Comparison of ENCODE assay signal across 10 mouse cellular contexts in the genomic region with DNA sequence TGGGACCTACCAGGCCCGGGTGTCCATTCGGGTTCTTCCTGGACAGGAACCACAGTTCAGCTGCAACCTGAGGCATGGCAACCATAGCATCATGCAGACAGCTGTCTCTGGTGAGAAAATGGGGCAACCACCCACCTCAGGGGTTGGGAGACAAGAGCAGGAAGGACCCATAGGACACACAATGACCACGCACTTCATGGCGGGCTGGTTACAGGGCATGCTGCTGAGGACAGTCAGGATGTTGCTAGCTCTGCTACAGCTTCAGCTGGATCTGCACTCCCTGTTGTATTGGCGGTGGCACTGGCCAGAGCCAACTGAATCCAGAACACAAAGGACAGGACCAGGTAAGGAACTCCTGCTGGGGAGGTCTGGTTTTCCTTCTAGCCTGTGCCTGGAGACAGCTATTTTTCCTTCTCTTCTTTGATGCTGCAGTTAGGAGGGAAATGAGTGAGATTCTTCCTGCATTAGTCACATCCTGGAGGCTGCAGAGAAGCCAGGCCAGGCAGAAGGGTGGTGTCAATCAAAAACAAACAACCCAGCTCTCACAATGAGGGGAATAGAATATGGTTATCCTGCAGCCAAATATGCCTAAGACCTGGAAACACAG. TPM values are rescaled to one million over a fixed set of nuclear protein-coding genes. Genes with fewer than 3 reads are reported as not detected.
DNase-seq lines count a peak whose midpoint lies in the region; ATAC-seq and TF ChIP-seq lines count a peak whose summit lies in the region.
"Had no signal": no experiment of that assay in that cellular context is flagged by ENCODE, and none has a peak within 500 bp of the region (broad histone marks: within the 10 kb centered on the region; RNA-seq: fewer than 3 reads in every experiment).

No protein-coding gene starts in this region.

- H3K27me3 ChIP-seq in kidney, adult 2 months (replicated peaks; ENCODE audit: control insufficient read depth, insufficient read depth, low read length) = no peaks in the 10 kb centered on the region
- H3K27me3 ChIP-seq in neural tube, embryonic 13.5 days = no peaks in the 10 kb centered on the region
- H3K27me3 ChIP-seq in midbrain, embryonic 15.5 days (replicated peaks) = no peaks in the 10 kb centered on the region

- 77% methylated on average over 5 of the region's 5 CpGs for WGBS in kidney, adult 2 months
- 88% methylated on average over 5 of the region's 5 CpGs for WGBS in neural tube, embryonic 13.5 days
- WGBS in midbrain, embryonic 15.5 days = 72% methylated on average over 5 of the region's 5 CpGs

- H3K4me2 ChIP-seq in neural tube, embryonic 13.5 days = no peak overlapping the region
- no peak overlapping the region for H3K4me2 ChIP-seq in midbrain, embryonic 15.5 days

- no peak for TF ChIP-seq POLR2A in kidney, adult 2 months (IDR thresholded peaks at IDR 0.05; ENCODE audit: low read depth, low read length)

- no peaks in the 10 kb centered on the region for H3K36me3 ChIP-seq in kidney, adult 2 months (ENCODE audit: control insufficient read depth, insufficient read depth, low read length)
- H3K36me3 ChIP-seq in neural tube, embryonic 13.5 days = no peaks in the 10 kb centered on the region
- H3K36me3 ChIP-seq in midbrain, embryonic 15.5 days (replicated peaks) = no peaks in the 10 kb centered on the region

- ATAC-seq in neural tube, embryonic 13.5 days (ENCODE audit: low read depth) = no peak
- ATAC-seq in midbrain, embryonic 15.5 days (replicated peaks) = no peak

- no peak overlapping the region for H3K4me3 ChIP-seq in layer of hippocampus, adult 2 months
- no peak overlapping the region for H3K4me3 ChIP-seq in kidney, adult 2 months (ENCODE audit: insufficient read depth, low read depth, low read length)
- no peak overlapping the region for H3K4me3 ChIP-seq in neural tube, embryonic 13.5 days
- no peak overlapping the region for H3K4me3 ChIP-seq in midbrain, embryonic 15.5 days
- H3K4me3 ChIP-seq: megakaryocyte, embryonic 14.5 days had no signal

- intact Hi-C loops in left cerebral cortex, postnatal 4 days (cut with DNase I) = no loop called here

- no peak overlapping the region for H3K9ac ChIP-seq in neural tube, embryonic 13.5 days
- H3K9ac ChIP-seq in midbrain, embryonic 15.5 days = no peak overlapping the region

- H3K27ac ChIP-seq in layer of hippocampus, adult 2 months = peak overlapping the region; percentile 65
- no peak overlapping the region; the same call in 1 of the 2 replicates for H3K27ac ChIP-seq in kidney, adult 2 months (ENCODE audit: insufficient read depth, low read depth, low read length)
- 0 out of 2 replicates have a peak overlapping the region, but pooled peaks have one; percentile 15 for H3K27ac ChIP-seq in neural tube, embryonic 13.5 days (replicated peaks)
- no peak overlapping the region for H3K27ac ChIP-seq in midbrain, embryonic 15.5 days

- H3K9me3 ChIP-seq in neural tube, embryonic 13.5 days = no peaks in the 10 kb centered on the region
- H3K9me3 ChIP-seq in midbrain, embryonic 15.5 days = peaks cover 4% of the 10 kb centered on the region; the same call in 1 of the 2 replicates

- no peaks in the 10 kb centered on the region for H3K4me1 ChIP-seq in kidney, adult 2 months (ENCODE audit: control insufficient read depth, insufficient read depth, low read length)
- no peaks in the 10 kb centered on the region for H3K4me1 ChIP-seq in neural tube, embryonic 13.5 days (replicated peaks)
- H3K4me1 ChIP-seq in midbrain, embryonic 15.5 days = no peaks in the 10 kb centered on the region

- no peak for DNase-seq in layer of hippocampus, adult 2 months (ENCODE audit: low spot score in 2 of 2)
- DNase-seq in layer of hippocampus, adult 9-10 months (ENCODE audit: low spot score) = no peak
- DNase-seq in heart, adult 18-20 months = peak; percentile 50 to 80
- DNase-seq in kidney, adult 2 months = peak; percentile 66
- DNase-seq in left cerebral cortex, postnatal 4 days = no peak
- no peak for DNase-seq in cerebellum, postnatal 4 days (ENCODE audit: low spot score in 2 of 2)

- no peak for TF ChIP-seq CTCF in layer of hippocampus, adult 2 months (conservative IDR thresholded peaks at IDR 0.05)
- no peak for TF ChIP-seq CTCF in kidney, adult 2 months (conservative IDR thresholded peaks at IDR 0.05; ENCODE audit: insufficient read depth, insufficient read length, low read depth, low read length)

RNA-seq across cellular contexts. Expression of a gene that starts 12.7 kb away (rescaled TPM):
- 10 to 100 TPM; 15.1 to 15.2 TPM for total RNA-seq in layer of hippocampus, adult 2 months (2021)
- 1 to 10 TPM; 1.6 to 5.5 TPM for total RNA-seq in heart, adult 18-20 months (2021)
- polyA plus RNA-seq in kidney, adult 2 months (2012; rRNA removed) = 2.3 and 5.9 TPM in 2 replicates
- 12.6 and 12.8 TPM in 2 replicates for polyA plus RNA-seq in neural tube, embryonic 13.5 days (2015; fragmentation: Nextera tagmentation; extraction: Ambion mirVana)
- total RNA-seq in left cerebral cortex, postnatal 4 days (2021) = 10 to 100 TPM; 16.1 to 16.8 TPM
- polyA plus RNA-seq in midbrain, embryonic 15.5 days (2015; fragmentation: Nextera tagmentation; extraction: Ambion mirVana) = 27.0 and 27.3 TPM in 2 replicates
- total RNA-seq: MEL had no signal

RNA-seq across cellular contexts. Expression of a gene that starts 18.6 kb away (rescaled TPM):
- total RNA-seq in layer of hippocampus, adult 2 months (2021) = 1 to 10 TPM; 2.3 to 2.6 TPM
- total RNA-seq in heart, adult 18-20 months (2021) = 1 to 10 TPM; 6.1 to 7.2 TPM
- 4.8 and 5.6 TPM in 2 replicates for polyA plus RNA-seq in kidney, adult 2 months (2012; rRNA removed)
- polyA plus RNA-seq in neural tube, embryonic 13.5 days (2015; fragmentation: Nextera tagmentation; extraction: Ambion mirVana) = 0.17 and 0.59 TPM in 2 replicates
- 1 to 10 TPM in 1 of 2 experiments, under 1 TPM in 1; 0.90 to 1.5 TPM for total RNA-seq in left cerebral cortex, postnatal 4 days (2021)
- polyA plus RNA-seq in midbrain, embryonic 15.5 days (2015; fragmentation: Nextera tagmentation; extraction: Ambion mirVana) = 0.73 and 0.85 TPM in 2 replicates

RNA-seq across cellular contexts. Expression of a gene that starts 37.0 kb away (rescaled TPM):
- not detected for total RNA-seq in layer of hippocampus, adult 2 months (2021)
- not detected for total RNA-seq in heart, adult 18-20 months (2021)
- 0.03 and 0.04 TPM in 2 replicates for polyA plus RNA-seq in kidney, adult 2 months (2012; rRNA removed)
- not detected in 2 replicates for polyA plus RNA-seq in neural tube, embryonic 13.5 days (2015; fragmentation: Nextera tagmentation; extraction: Ambion mirVana)
- not detected for total RNA-seq in left cerebral cortex, postnatal 4 days (2021)
- not detected in 2 replicates for polyA plus RNA-seq in midbrain, embryonic 15.5 days (2015; fragmentation: Nextera tagmentation; extraction: Ambion mirVana)
- total RNA-seq: MEL had no signal

RNA-seq across cellular contexts. Expression of a gene that starts 51.8 kb away (rescaled TPM):
- total RNA-seq in layer of hippocampus, adult 2 months (2021) = 10 to 100 TPM; 10.9 to 12.6 TPM
- total RNA-seq in heart, adult 18-20 months (2021) = 10 to 100 TPM in 1 of 2 experiments, 1 to 10 TPM in 1; 8.8 to 10.2 TPM
- polyA plus RNA-seq in kidney, adult 2 months (2012; rRNA removed) = 19.8 and 21.3 TPM in 2 replicates
- 19.7 and 23.0 TPM in 2 replicates for polyA plus RNA-seq in neural tube, embryonic 13.5 days (2015; fragmentation: Nextera tagmentation; extraction: Ambion mirVana)
- 10 to 100 TPM; 16.0 to 23.3 TPM for total RNA-seq in left cerebral cortex, postnatal 4 days (2021)
- polyA plus RNA-seq in midbrain, embryonic 15.5 days (2015; fragmentation: Nextera tagmentation; extraction: Ambion mirVana) = 24.6 and 25.8 TPM in 2 replicates

Comparison
In these comparisons a context has a peak if more than half of its experiments do, and no peak if none do; other contexts are left out.
1. DNase-seq: peak in heart, adult 18-20 months (2 of 2) and kidney, adult 2 months (single experiment); none in layer of hippocampus, adult 2 months (0 of 2), layer of hippocampus, adult 9-10 months (single experiment), left cerebral cortex, postnatal 4 days (single experiment) and cerebellum, postnatal 4 days (0 of 2).
2. H3K27ac ChIP-seq: peak in layer of hippocampus, adult 2 months (single experiment) and neural tube, embryonic 13.5 days (single experiment); none in kidney, adult 2 months (single experiment) and midbrain, embryonic 15.5 days (single experiment).